Mouse (Mus musculus) forebrain, embryonic 13.5 days (tissue): ENCODE results near the gene Mki67. TPM values are rescaled to one million over a fixed set of nuclear protein-coding genes. Genes with fewer than 3 reads are reported as not detected.

Source experiments
- ATAC-seq: fragments of 200-750 bp; cut with Nextera tagmentation; 2 replicates; pipeline ENCODE4 v1.8.0; 2017
- H3K27ac ChIP-seq: fragments of 300-500 bp; sonication (generic); 2 replicates; pipeline ENCODE4 v1.5.1; 2015; ENCODE audit warnings: inconsistent platforms, mild to moderate bottlenecking, moderate library complexity
- H3K27me3 ChIP-seq: fragments of 300-500 bp; sonication (generic); 2 replicates; pipeline ENCODE4 v1.6.1; 2015; ENCODE audit warnings: mild to moderate bottlenecking, inconsistent platforms
- H3K36me3 ChIP-seq: fragments of 300-500 bp; sonication (generic); 2 replicates; pipeline ENCODE4 v1.6.1; 2015; ENCODE audit warnings: mild to moderate bottlenecking, inconsistent platforms; ENCODE audit not compliant: poor library complexity, severe bottlenecking
- H3K4me1 ChIP-seq: fragments of 300-500 bp; sonication (generic); 2 replicates; pipeline ENCODE4 v1.6.1; 2015; ENCODE audit warnings: inconsistent platforms
- H3K4me2 ChIP-seq: fragments of 300-500 bp; sonication (generic); 2 replicates; pipeline ENCODE4 v1.6.1; 2015; ENCODE audit warnings: inconsistent platforms, mild to moderate bottlenecking, moderate library complexity
- H3K4me3 ChIP-seq: fragments of 300-500 bp; sonication (generic); 2 replicates; pipeline ENCODE4 v1.5.1; 2015; ENCODE audit warnings: mild to moderate bottlenecking, inconsistent platforms
- H3K9ac ChIP-seq: fragments of 300-500 bp; sonication (generic); 2 replicates; pipeline ENCODE4 v1.6.1; 2015; ENCODE audit warnings: mild to moderate bottlenecking, inconsistent platforms
- H3K9me3 ChIP-seq: fragments of 300-500 bp; sonication (generic); replicated peaks from 2 replicates; pipeline ENCODE4 v1.6.1; 2016; ENCODE audit warnings: inconsistent platforms
- WGBS: fragments of 180-500 bp; shearing (Covaris S2); methylation state at CpG from one replicate; pipeline ENCODE4 v1.1.7; 2015; 5-methylcytosine and 5-hydroxymethylcytosine counted together
- polyA plus RNA-seq: library from polyadenylated mRNA; unstranded; fragments of >200 nt; fragmentation: Nextera tagmentation; extraction: Ambion mirVana; gene quantifications from 2 replicates; pipeline ENCODE4 v1.2.1, GENCODE M21; 2015

Mki67 gene
- polyA plus RNA-seq, 1 experiment from 2014 or later, result 40.9 TPM

GRCm38 (mm10) chr7:135735691-135736580 lies 19.8 kb upstream of the Mki67 start:
- no peaks in the 10 kb centered on the region for H3K27me3 ChIP-seq
- WGBS, result 15% methylated on average over 31 of the region's 31 CpGs
- H3K36me3 ChIP-seq, result no peaks in the 10 kb centered on the region
- H3K9me3 ChIP-seq, result no peaks in the 10 kb centered on the region
- H3K4me3 ChIP-seq, result peak overlapping the region; percentile 7; the same call in 1 of the 2 replicates
- H3K9ac ChIP-seq, result no peak overlapping the region
- peak; percentile 94 for ATAC-seq
- H3K4me1 ChIP-seq, result peaks cover 7% of the 10 kb centered on the region; the same call in 1 of the 2 replicates
- H3K27ac ChIP-seq, result no peak overlapping the region
- peak overlapping the region; percentile 47 for H3K4me2 ChIP-seq

- Histone ChIP-seq H3K4me2 (peak overlapping the region; percentile 47; the same call in 1 of the 2 replicates), H3K9me3 (no peaks in the 10 kb centered on the region), H3K27ac (no peak overlapping the region), H3K36me3 (no peaks in the 10 kb centered on the region), H3K9ac (no peak overlapping the region), H3K4me1 (peaks cover 7% of the 10 kb centered on the region; the same call in 1 of the 2 replicates), H3K27me3 (no peaks in the 10 kb centered on the region), H3K4me3 (no peak overlapping the region)
- no peak for ATAC-seq
- WGBS, result 89% methylated on average over 9 of the region's 9 CpGs
Measured at GRCm38 (mm10) chr7:135734911-135735646, 18.9 kb upstream of the Mki67 start.

- peaks cover 7% of the 10 kb centered on the region; the same call in 1 of the 2 replicates for H3K4me1 ChIP-seq
- H3K36me3 ChIP-seq, result no peaks in the 10 kb centered on the region
- H3K9ac ChIP-seq, result no peak overlapping the region
- no peak overlapping the region for H3K27ac ChIP-seq
- H3K27me3 ChIP-seq, result no peaks in the 10 kb centered on the region
- WGBS, result 92% methylated on average over 5 of the region's 5 CpGs
- ATAC-seq, result no peak
- no peaks in the 10 kb centered on the region for H3K9me3 ChIP-seq
- H3K4me2 ChIP-seq, result no peak overlapping the region
- no peak overlapping the region for H3K4me3 ChIP-seq
Measured at GRCm38 (mm10) chr7:135734379-135734778, 18.2 kb upstream of the Mki67 start.

- Histone ChIP-seq H3K9me3 (no peaks in the 10 kb centered on the region), H3K27me3 (no peaks in the 10 kb centered on the region), H3K4me2 (no peak overlapping the region), H3K4me1 (no peaks in the 10 kb centered on the region), H3K27ac (no peak overlapping the region), H3K36me3 (no peaks in the 10 kb centered on the region), H3K9ac (no peak overlapping the region), H3K4me3 (no peak overlapping the region)
- no peak for ATAC-seq
- WGBS, result 93% methylated on average over 12 of the region's 12 CpGs
Measured at GRCm38 (mm10) chr7:135728038-135728437, 11.9 kb upstream of the Mki67 start.

- Histone ChIP-seq H3K9ac (no peak overlapping the region), H3K36me3 (no peaks in the 10 kb centered on the region), H3K4me1 (no peaks in the 10 kb centered on the region), H3K4me2 (no peak overlapping the region), H3K4me3 (no peak overlapping the region), H3K27me3 (no peaks in the 10 kb centered on the region), H3K27ac (no peak overlapping the region), H3K9me3 (no peaks in the 10 kb centered on the region)
- 83% methylated on average over 1 of the region's 1 CpGs for WGBS
- ATAC-seq, result no peak
Measured at GRCm38 (mm10) chr7:135726707-135727106, 10.5 kb upstream of the Mki67 start.

GRCm38 (mm10) chr7:135723672-135724341 lies 7.6 kb upstream of the Mki67 start:
- no peak overlapping the region for H3K27ac ChIP-seq
- no peaks in the 10 kb centered on the region for H3K36me3 ChIP-seq
- no peak overlapping the region for H3K4me3 ChIP-seq
- 75% methylated on average over 6 of the region's 6 CpGs for WGBS
- no peaks in the 10 kb centered on the region for H3K9me3 ChIP-seq
- no peak for ATAC-seq
- no peak overlapping the region for H3K4me2 ChIP-seq
- no peaks in the 10 kb centered on the region for H3K27me3 ChIP-seq
- no peaks in the 10 kb centered on the region for H3K4me1 ChIP-seq
- H3K9ac ChIP-seq, result no peak overlapping the region

GRCm38 (mm10) chr7:135722011-135722838 lies 6.1 kb upstream of the Mki67 start:
- no peak overlapping the region for H3K27ac ChIP-seq
- no peak for ATAC-seq
- H3K9me3 ChIP-seq, result no peaks in the 10 kb centered on the region
- 82% methylated on average over 6 of the region's 6 CpGs for WGBS
- H3K4me2 ChIP-seq, result no peak overlapping the region
- no peaks in the 10 kb centered on the region for H3K4me1 ChIP-seq
- no peaks in the 10 kb centered on the region for H3K36me3 ChIP-seq
- no peaks in the 10 kb centered on the region for H3K27me3 ChIP-seq
- H3K9ac ChIP-seq, result no peak overlapping the region
- no peak overlapping the region for H3K4me3 ChIP-seq

- Histone ChIP-seq H3K27me3 (no peaks in the 10 kb centered on the region), H3K27ac (no peak overlapping the region), H3K36me3 (no peaks in the 10 kb centered on the region), H3K4me1 (peaks cover 4% of the 10 kb centered on the region; the same call in 1 of the 2 replicates), H3K9me3 (no peaks in the 10 kb centered on the region), H3K4me2 (no peak overlapping the region), H3K9ac (no peak overlapping the region), H3K4me3 (no peak overlapping the region)
- WGBS, result 79% methylated on average over 7 of the region's 7 CpGs
- no peak for ATAC-seq
Measured at GRCm38 (mm10) chr7:135721436-135721992, 5.4 kb upstream of the Mki67 start.

- no peaks in the 10 kb centered on the region for H3K27me3 ChIP-seq
- H3K4me1 ChIP-seq, result peaks cover 35% of the 10 kb centered on the region
- H3K4me3 ChIP-seq, result peak overlapping the region; percentile 78
- H3K9ac ChIP-seq, result peak overlapping the region; percentile 52; the same call in 1 of the 2 replicates
- no peak overlapping the region for H3K27ac ChIP-seq
- 72% methylated on average over 7 of the region's 7 CpGs for WGBS
- ATAC-seq, result 0 out of 2 replicates have a peak, but pooled peaks have one; percentile 5
- H3K36me3 ChIP-seq, result no peaks in the 10 kb centered on the region
- peak overlapping the region; percentile 72 for H3K4me2 ChIP-seq
- H3K9me3 ChIP-seq, result no peaks in the 10 kb centered on the region
Measured at GRCm38 (mm10) chr7:135716968-135717557, 902 bp upstream of the Mki67 start.

GRCm38 (mm10) chr7:135716445-135716877 lies 300 bp upstream of the Mki67 start:
- H3K27me3 ChIP-seq, result no peaks in the 10 kb centered on the region
- no peaks in the 10 kb centered on the region for H3K36me3 ChIP-seq
- H3K27ac ChIP-seq, result no peak overlapping the region
- peaks cover 35% of the 10 kb centered on the region for H3K4me1 ChIP-seq
- no peaks in the 10 kb centered on the region for H3K9me3 ChIP-seq
- peak overlapping the region; percentile 89; the same call in 1 of the 2 replicates for H3K9ac ChIP-seq
- 1% methylated on average over 25 of the region's 28 CpGs for WGBS
- H3K4me2 ChIP-seq, result peak overlapping the region; percentile 72
- peak; percentile 97 for ATAC-seq
- H3K4me3 ChIP-seq, result peak overlapping the region; percentile 78
